Comparison of ENCODE assay signal across 8 mouse cellular contexts in the genomic region with DNA sequence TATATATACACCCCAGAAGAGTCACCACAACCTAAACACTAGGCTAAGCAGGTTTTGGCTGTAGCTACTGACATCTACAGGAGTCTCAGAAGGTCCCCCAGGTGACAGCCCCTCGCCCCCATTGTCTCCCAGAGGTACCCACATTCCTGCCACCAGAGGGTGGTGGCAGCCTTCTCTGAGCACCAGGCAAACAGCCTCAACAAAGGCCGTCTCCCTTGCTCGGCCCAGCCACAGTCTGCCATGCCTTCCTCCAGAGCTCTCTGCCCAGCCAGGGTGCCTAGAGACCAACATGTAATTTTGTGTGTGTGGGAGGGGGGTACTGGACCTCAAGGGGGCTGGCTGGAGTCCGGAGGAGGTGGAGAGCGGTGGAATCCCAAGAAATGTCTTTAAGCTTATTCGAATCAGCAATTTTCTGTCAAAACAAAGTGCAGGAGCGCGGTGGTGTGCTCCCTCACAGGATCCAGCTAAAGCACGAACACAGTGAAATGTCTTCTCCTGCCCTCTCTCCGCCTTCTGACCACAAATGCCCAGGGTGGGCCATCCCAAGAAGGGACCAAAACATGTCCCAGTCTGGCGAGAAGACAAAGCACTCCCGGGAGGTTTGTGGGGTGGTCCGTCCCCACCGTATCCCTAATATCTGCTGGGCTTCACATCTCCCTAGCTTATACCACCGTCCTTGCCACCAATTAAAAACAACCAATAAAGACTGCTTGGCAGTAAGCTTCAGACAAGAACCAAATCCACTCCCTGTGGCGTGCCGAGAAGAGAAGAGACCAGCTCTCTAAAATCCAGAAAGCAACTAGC.
DNase-seq lines count a peak whose midpoint lies in the region; ATAC-seq and TF ChIP-seq lines count a peak whose summit lies in the region.

No protein-coding gene starts in this region.

- no peaks in the 10 kb centered on the region for H3K4me1 ChIP-seq in CH12.LX (ENCODE audit: control insufficient read depth in 1 of 2, insufficient read depth in 2 of 2)
- H3K4me1 ChIP-seq in forebrain, embryonic 16.5 days (replicated peaks; ENCODE audit: control insufficient read depth, insufficient read depth, low read length), result peaks cover 33% of the 10 kb centered on the region
- H3K4me1 ChIP-seq in hindbrain, postnatal 0 days (ENCODE audit: insufficient read depth, low read length), result peaks cover 28% of the 10 kb centered on the region
- H3K4me1 ChIP-seq in liver, embryonic 14.5 days (replicated peaks; ENCODE audit: control insufficient read depth in 2 of 2, insufficient read depth in 2 of 2, low read length in 1 of 2), result peaks cover 0 to 36% of the 10 kb centered on the region in 2 experiments; a peak in 2 of 4 replicates
- H3K4me1 ChIP-seq in neural tube, embryonic 15.5 days, result peaks cover 52% of the 10 kb centered on the region

- H3K27me3 ChIP-seq in CH12.LX (replicated peaks), result peaks cover 6% of the 10 kb centered on the region
- no peaks in the 10 kb centered on the region for H3K27me3 ChIP-seq in forebrain, embryonic 16.5 days (replicated peaks; ENCODE audit: control insufficient read depth, insufficient read depth, low read length)
- H3K27me3 ChIP-seq in hindbrain, postnatal 0 days (ENCODE audit: insufficient read depth, low read length), result no peaks in the 10 kb centered on the region
- no peaks in the 10 kb centered on the region for H3K27me3 ChIP-seq in liver, embryonic 14.5 days (ENCODE audit: control insufficient read depth, insufficient read depth, low read length)
- H3K27me3 ChIP-seq in neural tube, embryonic 15.5 days (replicated peaks), result 0 out of 2 replicates have a peak, but pooled peaks cover 2% of the 10 kb centered on the region

- no peak overlapping the region for H3K4me2 ChIP-seq in CH12.LX (ENCODE audit: insufficient read depth, low read depth, poor library complexity, severe bottlenecking)
- peak overlapping the region; percentile 18 for H3K4me2 ChIP-seq in forebrain, embryonic 16.5 days (ENCODE audit: low read length)
- no peak overlapping the region for H3K4me2 ChIP-seq in hindbrain, postnatal 0 days (ENCODE audit: low read depth, low read length)
- no peak overlapping the region for H3K4me2 ChIP-seq in liver, embryonic 14.5 days (ENCODE audit: low read depth)
- H3K4me2 ChIP-seq in neural tube, embryonic 15.5 days, result 0 out of 2 replicates have a peak overlapping the region, but pooled peaks have one; percentile 13

- dilution Hi-C loops in CH12.LX (cut with MboI; ENCODE audit: extremely low pct_ligation_motif_present, extremely low pct_unique_long_range_greater_than_20kb, low sequenced_read_pairs), result no loop called here

- TF ChIP-seq EP300 in CH12.LX (IDR thresholded peaks at IDR 0.05; ENCODE audit: low read length), result no peak
- TF ChIP-seq EP300 in liver, embryonic 14.5 days (IDR thresholded peaks at IDR 0.05; ENCODE audit: low read depth), result no peak

- H3K4me3 ChIP-seq in CH12.LX (replicated peaks in 1 of 3; ENCODE audit: low read depth in 2 of 3, low read length in 2 of 3, poor library complexity in 1 of 3), result no peak overlapping the region
- no peak overlapping the region for H3K4me3 ChIP-seq in forebrain, embryonic 16.5 days (replicated peaks; ENCODE audit: low read length)
- H3K4me3 ChIP-seq in hindbrain, postnatal 0 days (ENCODE audit: low read length), result no peak overlapping the region
- no peak overlapping the region for H3K4me3 ChIP-seq in liver, embryonic 14.5 days (ENCODE audit: insufficient read depth in 1 of 2, low read depth in 2 of 2, low read length in 2 of 2)
- no peak overlapping the region for H3K4me3 ChIP-seq in neural tube, embryonic 15.5 days (replicated peaks)

- TF ChIP-seq RAD21 in CH12.LX (IDR thresholded peaks at IDR 0.05; ENCODE audit: low read depth, low read length), result no peak; the same call in none of the 2 replicates

- H3K79me2 ChIP-seq in CH12.LX (replicated peaks; ENCODE audit: control insufficient read depth, extremely low read depth, insufficient read depth, poor library complexity, severe bottlenecking), result no peaks in the 10 kb centered on the region

- DNase-seq in CH12.LX (ENCODE audit: extremely low read depth) (no peak), WW6 (ENCODE audit: low read depth, low spot score) (peak; percentile 56)
- DNase-seq in hindbrain, postnatal 0 days (ENCODE audit: low spot score), result peak; percentile 71
- no peak for DNase-seq in liver, embryonic 14.5 days (ENCODE audit: low read depth in 3 of 3, low spot score in 3 of 3)
- no peak for DNase-seq in spleen, postnatal 4 days (ENCODE audit: low spot score in 2 of 2)
- DNase-seq in thymus, postnatal 10 days (ENCODE audit: low spot score in 2 of 2), result no peak

- peak; percentile 81 for ATAC-seq in forebrain, embryonic 16.5 days
- ATAC-seq in hindbrain, postnatal 0 days, result peak; percentile 64
- ATAC-seq in liver, embryonic 14.5 days (ENCODE audit: insufficient read depth), result no peak
- no peak for ATAC-seq in neural tube, embryonic 15.5 days (ENCODE audit: low FRiP score)

- no peak overlapping the region for H3K27ac ChIP-seq in CH12.LX (ENCODE audit: insufficient read depth, low read depth)
- peak overlapping the region; percentile 58 for H3K27ac ChIP-seq in forebrain, embryonic 16.5 days (ENCODE audit: low read length)
- H3K27ac ChIP-seq in hindbrain, postnatal 0 days, result peak overlapping the region; percentile 56
- no peak overlapping the region for H3K27ac ChIP-seq in liver, embryonic 14.5 days
- H3K27ac ChIP-seq in neural tube, embryonic 15.5 days (replicated peaks), result peak overlapping the region; percentile 48

- TF ChIP-seq POLR2A in CH12.LX (IDR thresholded peaks at IDR 0.05; ENCODE audit: low read depth, low read length), result no peak

- no peaks in the 10 kb centered on the region for H3K9me3 ChIP-seq in CH12.LX (replicated peaks; ENCODE audit: low read length)
- H3K9me3 ChIP-seq in forebrain, embryonic 16.5 days (ENCODE audit: control insufficient read depth, low read length), result no peaks in the 10 kb centered on the region
- no peaks in the 10 kb centered on the region for H3K9me3 ChIP-seq in hindbrain, postnatal 0 days (ENCODE audit: low read length)
- no peaks in the 10 kb centered on the region for H3K9me3 ChIP-seq in liver, embryonic 14.5 days (ENCODE audit: control insufficient read depth, low read length)
- H3K9me3 ChIP-seq in neural tube, embryonic 15.5 days (replicated peaks), result no peaks in the 10 kb centered on the region

- in situ Hi-C loops in CH12.LX (cut with MboI; ENCODE audit: low pct_ligation_motif_present, low pct_unique_long_range_greater_than_20kb, low sequenced_read_pairs), result no loop called here

- TF ChIP-seq CTCF in CH12.LX (conservative IDR thresholded peaks at IDR 0.05 in 1 of 2, IDR thresholded peaks at IDR 0.05 in 1 of 2; ENCODE audit: low read depth in 2 of 2, low read length in 2 of 2), result peak in 1 of 2 experiments; percentile 18; a peak in 1 of 4 replicates
- TF ChIP-seq CTCF in hindbrain, postnatal 0 days (IDR thresholded peaks at IDR 0.05; ENCODE audit: low read depth), result peak; percentile 91
- TF ChIP-seq CTCF in liver, embryonic 14.5 days (IDR thresholded peaks at IDR 0.05; ENCODE audit: low read depth), result peak; percentile 70

- WGBS in forebrain, embryonic 16.5 days, result 14% methylated on average over 17 of the region's 17 CpGs
- 31% methylated on average over 17 of the region's 17 CpGs for WGBS in hindbrain, postnatal 0 days
- WGBS in liver, embryonic 14.5 days (ENCODE audit: insufficient replicate concordance), result 59% methylated on average over 17 of the region's 17 CpGs
- 34% methylated on average over 17 of the region's 17 CpGs for WGBS in neural tube, embryonic 15.5 days

- no peaks in the 10 kb centered on the region for H3K36me3 ChIP-seq in CH12.LX (replicated peaks in 1 of 2; ENCODE audit: control insufficient read depth in 1 of 2, insufficient read depth in 1 of 2, low read length in 1 of 2)
- no peaks in the 10 kb centered on the region for H3K36me3 ChIP-seq in forebrain, embryonic 16.5 days (ENCODE audit: control insufficient read depth, insufficient read depth)
- no peaks in the 10 kb centered on the region for H3K36me3 ChIP-seq in hindbrain, postnatal 0 days (ENCODE audit: insufficient read depth, low read length)
- H3K36me3 ChIP-seq in liver, embryonic 14.5 days (replicated peaks; ENCODE audit: control insufficient read depth, insufficient read depth, low read depth), result no peaks in the 10 kb centered on the region
- no peaks in the 10 kb centered on the region for H3K36me3 ChIP-seq in neural tube, embryonic 15.5 days

- no peak overlapping the region for H3K9ac ChIP-seq in CH12.LX (ENCODE audit: insufficient read depth, low read depth)
- peak overlapping the region; percentile 44 for H3K9ac ChIP-seq in forebrain, embryonic 16.5 days (replicated peaks; ENCODE audit: low read depth, low read length)
- H3K9ac ChIP-seq in hindbrain, postnatal 0 days (replicated peaks; ENCODE audit: low read length), result no peak overlapping the region
- H3K9ac ChIP-seq in liver, embryonic 14.5 days (replicated peaks), result no peak overlapping the region
- H3K9ac ChIP-seq in neural tube, embryonic 15.5 days (replicated peaks), result no peak overlapping the region

TF ChIP-seq in CH12.LX, 34 proteins besides CTCF, POLR2A, EP300 and RAD21:
- peak; percentile 2; the same call in 1 of the 2 replicates for TF ChIP-seq SMC3 (IDR thresholded peaks at IDR 0.05; ENCODE audit: low read depth, low read length)
- no peak for TF ChIP-seq PAX5 (IDR thresholded peaks at IDR 0.05; ENCODE audit: low read length)
- TF ChIP-seq ZMIZ1 (IDR thresholded peaks at IDR 0.05; ENCODE audit: low read depth, low read length), result no peak
- TF ChIP-seq NELFE (IDR thresholded peaks at IDR 0.05; ENCODE audit: low read depth, low read length), result no peak

Comparison
In these comparisons a context has a peak if more than half of its experiments do, and no peak if none do; other contexts are left out.
1. DNase-seq: peak in WW6 (single experiment) and hindbrain, postnatal 0 days (single experiment); none in CH12.LX (single experiment), liver, embryonic 14.5 days (0 of 3), spleen, postnatal 4 days (0 of 2) and thymus, postnatal 10 days (0 of 2).
2. H3K27ac ChIP-seq: peak in forebrain, embryonic 16.5 days (single experiment), hindbrain, postnatal 0 days (single experiment) and neural tube, embryonic 15.5 days (single experiment); none in CH12.LX (single experiment) and liver, embryonic 14.5 days (single experiment).
3. H3K4me2 ChIP-seq: peak in forebrain, embryonic 16.5 days (single experiment) and neural tube, embryonic 15.5 days (single experiment); none in CH12.LX (single experiment), hindbrain, postnatal 0 days (single experiment) and liver, embryonic 14.5 days (single experiment).
4. ATAC-seq: peak in forebrain, embryonic 16.5 days (single experiment) and hindbrain, postnatal 0 days (single experiment); none in liver, embryonic 14.5 days (single experiment) and neural tube, embryonic 15.5 days (single experiment).